ENCODE assay signal across 8 mouse cellular contexts in the genomic region with DNA sequence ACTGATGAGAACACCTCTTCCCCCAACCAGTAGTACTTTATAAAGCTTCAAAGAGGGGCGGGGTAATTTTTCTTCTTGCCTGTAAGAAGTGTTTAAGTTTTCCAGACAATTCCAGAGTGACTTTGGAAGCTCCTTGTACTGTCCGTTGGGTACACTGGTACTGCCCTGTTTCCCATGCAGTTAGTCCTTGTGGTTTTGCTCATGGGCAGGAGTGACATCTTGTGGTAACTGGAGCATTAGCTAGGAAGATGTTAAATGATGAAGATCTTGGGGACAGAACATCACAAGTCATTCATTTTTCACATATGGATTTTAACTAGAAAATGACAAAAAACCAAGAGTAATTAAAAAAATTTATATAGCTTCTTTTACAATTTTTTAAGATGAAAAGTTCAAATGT. TPM values are rescaled to one million over a fixed set of nuclear protein-coding genes. Genes with fewer than 3 reads are reported as not detected.
DNase-seq lines count a peak whose midpoint lies in the region; ATAC-seq and TF ChIP-seq lines count a peak whose summit lies in the region.

No protein-coding gene starts in this region.

- WGBS in liver, adult 2 months: 74% methylated on average over 2 of the region's 2 CpGs
- WGBS in liver, embryonic 11.5 days: 71% methylated on average over 2 of the region's 2 CpGs

- no peaks in the 10 kb centered on the region for H3K9me3 ChIP-seq in liver, embryonic 11.5 days (ENCODE audit: control insufficient read depth, low read length)

- H3K4me1 ChIP-seq in liver, adult 2 months (ENCODE audit: control insufficient read depth, insufficient read depth, low read length): no peaks in the 10 kb centered on the region
- H3K4me1 ChIP-seq in liver, embryonic 11.5 days (replicated peaks; ENCODE audit: control insufficient read depth, insufficient read depth, low read length): no peaks in the 10 kb centered on the region

- no peaks in the 10 kb centered on the region for H3K79me2 ChIP-seq in liver, adult 2 months (ENCODE audit: control insufficient read depth, insufficient read depth, low read length)

- H3K27me3 ChIP-seq in liver, adult 2 months (ENCODE audit: control insufficient read depth, insufficient read depth, low read length): no peaks in the 10 kb centered on the region
- no peaks in the 10 kb centered on the region for H3K27me3 ChIP-seq in liver, embryonic 11.5 days (replicated peaks; ENCODE audit: control insufficient read depth, insufficient read depth, low read length)

- H3K36me3 ChIP-seq in liver, adult 2 months (ENCODE audit: control insufficient read depth, insufficient read depth, low read length): peaks cover 15% of the 10 kb centered on the region
- peaks cover 7% of the 10 kb centered on the region for H3K36me3 ChIP-seq in liver, embryonic 11.5 days (ENCODE audit: control insufficient read depth, insufficient read depth, low read length)

- H3K27ac ChIP-seq in liver, adult 2 months (replicated peaks; ENCODE audit: insufficient read depth, low read depth, low read length): no peak overlapping the region
- no peak overlapping the region for H3K27ac ChIP-seq in liver, embryonic 11.5 days (ENCODE audit: low read depth, low read length)

- ATAC-seq in liver, embryonic 11.5 days (replicated peaks; ENCODE audit: low FRiP score): no peak
- no peak for ATAC-seq in monocyte, adult 5-6 weeks (replicated peaks; ENCODE audit: insufficient number of reproducible peaks, low FRiP score, low TSS enrichment, poor library complexity, severe bottlenecking)

- H3K9ac ChIP-seq in liver, adult 2 months (ENCODE audit: low read depth, low read length): no peak overlapping the region
- H3K9ac ChIP-seq in liver, embryonic 11.5 days (ENCODE audit: low read depth, low read length): no peak overlapping the region

- H3K4me2 ChIP-seq in liver, embryonic 11.5 days: no peak overlapping the region

- TF ChIP-seq CTCF in liver, adult 2 months (IDR thresholded peaks at IDR 0.05; ENCODE audit: low read depth, low read length): no peak

- no peak for TF ChIP-seq POLR2A in liver, adult 2 months (IDR thresholded peaks at IDR 0.05; ENCODE audit: extremely low read depth, insufficient read depth, low read length)

- peak; percentile 27 for DNase-seq in gastrocnemius, adult 18-20 months (ENCODE audit: low spot score)
- no peak for DNase-seq in gastrocnemius, postnatal 4 days (ENCODE audit: low spot score in 2 of 2)
- DNase-seq in liver, adult 2 months (ENCODE audit: extremely low read depth, low read depth, low spot score): peak; percentile 28
- DNase-seq in liver, embryonic 11.5 days (ENCODE audit: low spot score): no peak
- DNase-seq in brain, adult 2 months (ENCODE audit: low read depth, low spot score): peak; percentile 68
- DNase-seq in retina, embryonic 14.5 days (ENCODE audit: low spot score): peak; percentile 30
- no peak for DNase-seq in neural tube, embryonic 10.5 days (ENCODE audit: extremely low spot score, low spot score)

- H3K4me3 ChIP-seq in liver, adult 2 months (ENCODE audit: insufficient read depth, low read depth, low read length): no peak overlapping the region
- no peak overlapping the region for H3K4me3 ChIP-seq in liver, embryonic 11.5 days (ENCODE audit: low read depth, low read length)

RNA-seq across cellular contexts. Expression of gene Specc1l, which starts 39.1 kb away (rescaled TPM):
- total RNA-seq in gastrocnemius, adult 18-20 months (2021): 10 to 100 TPM; 42.0 to 45.8 TPM
- total RNA-seq in gastrocnemius, postnatal 4 days (2021): 10 to 100 TPM; 46.0 to 49.7 TPM
- total RNA-seq in liver, adult 2 months (2014; rRNA removed): 10.3 and 10.8 TPM in 2 replicates
- polyA plus RNA-seq in liver, adult 2 months (2012; rRNA removed): 5.2 and 5.3 TPM in 2 replicates
- polyA plus RNA-seq in liver, embryonic 11.5 days (2014; fragmentation: Nextera tagmentation; extraction: Ambion mirVana): 13.3 and 14.3 TPM in 2 replicates
- 34.2 to 50.5 TPM (median 34.5 TPM) in 3 replicates for total RNA-seq in monocyte, adult 5-6 weeks (2017)

Comparison
In these comparisons a context has a peak if more than half of its experiments do, and no peak if none do; other contexts are left out.
1. DNase-seq: peak in gastrocnemius, adult 18-20 months (single experiment), liver, adult 2 months (single experiment), brain, adult 2 months (single experiment) and retina, embryonic 14.5 days (single experiment); none in gastrocnemius, postnatal 4 days (0 of 2), liver, embryonic 11.5 days (single experiment) and neural tube, embryonic 10.5 days (single experiment).